Mouse (Mus musculus): ENCODE measurements around the gene Gm379. TPM values are rescaled to one million over a fixed set of nuclear protein-coding genes. Genes with fewer than 3 reads are reported as not detected.

The Gm379 gene
- polyA plus RNA-seq (2012; fragmentation: generic; extraction: Trizol): under 1 TPM in 1 of 2 experiments, not detected in 1; 0.07 TPM

GRCm38 (mm10) chrX:108664885-108665284 lies at the start of gene Gm379:
Gene Gm379 (minus strand): TSS chrX:108664891.

Other genes with a start within 250 kb of the Gm379 start
- under 1 TPM; 0.04 to 0.39 TPM for gene Brwd3, start 169.5 kb upstream of the Gm379 start, polyA plus RNA-seq (2012; fragmentation: generic; extraction: Trizol)